Mouse (Mus musculus) erythroblast, embryonic 14.5 days (primary cell): ENCODE measurements at regions not wholly inside any gene's neighbourhood (a gene's known extent, or its start where the extent isn't known, plus 50 kb on each side); places are given as distances from the start of the nearest gene placed in this dataset.

Source experiments
- H3K27me3 ChIP-seq: 2 replicates; pipeline ENCODE4 v1.6.1; 2012; ENCODE audit warnings: inconsistent platforms; ENCODE audit not compliant: control insufficient read depth
- H3K36me3 ChIP-seq: 2 replicates; pipeline ENCODE4 v1.6.1; 2012; ENCODE audit warnings: mild to moderate bottlenecking, inconsistent platforms; ENCODE audit not compliant: control insufficient read depth
- H3K4me1 ChIP-seq: 2 replicates; pipeline ENCODE4 v1.6.1; 2012; ENCODE audit warnings: inconsistent platforms; ENCODE audit not compliant: control insufficient read depth
- H3K4me3 ChIP-seq: replicated peaks from 2 replicates; pipeline ENCODE3; 2012; ENCODE audit warnings: moderate library complexity, mild to moderate bottlenecking, inconsistent platforms
- H3K9me3 ChIP-seq: 2 replicates; pipeline ENCODE4 v1.6.1; 2012; ENCODE audit warnings: low read length, inconsistent platforms, mixed read lengths; ENCODE audit not compliant: control insufficient read depth
- GATA1 ChIP-seq: IDR thresholded peaks from 2 replicates; pipeline ENCODE4 v1.6.1; 2012; ENCODE audit warnings: low read length, inconsistent platforms, mixed read lengths
- TAL1 ChIP-seq: IDR thresholded peaks from 3 replicates; pipeline ENCODE4 v1.6.1; 2012; ENCODE audit warnings: low read length, inconsistent platforms, mixed read lengths

DNA sequence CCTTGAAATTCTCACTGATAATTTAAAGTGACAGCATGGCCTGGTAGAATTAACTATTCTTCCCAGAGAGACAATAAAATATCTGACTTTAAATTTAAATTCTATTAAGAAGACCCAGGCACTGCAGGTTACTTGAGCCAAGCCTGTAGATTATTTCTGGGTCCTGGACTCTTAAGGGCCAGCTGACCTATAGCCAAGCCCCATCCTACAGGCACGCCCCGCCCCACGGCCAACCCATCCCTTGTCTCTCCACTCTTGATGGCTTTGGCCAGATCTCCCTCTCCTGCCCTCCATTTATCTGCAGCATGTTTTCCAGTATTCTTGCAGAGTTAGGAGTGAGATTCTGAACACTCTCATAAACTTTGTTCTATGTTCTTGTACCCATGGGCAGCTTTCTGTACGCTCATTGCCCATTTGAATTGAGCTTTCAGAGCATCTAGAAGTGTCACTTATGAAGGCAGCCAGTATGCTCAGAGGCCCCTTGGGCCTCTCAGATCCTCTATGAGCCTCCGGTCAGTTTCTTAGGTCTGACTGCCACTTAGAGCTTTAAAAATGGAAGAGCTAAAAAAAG lies 96.2 kb upstream of the Pabpc6 start:
- Histone ChIP-seq H3K27me3 (peaks cover 11% of the 10 kb centered on the region), H3K9me3 (peaks cover 2% of the 10 kb centered on the region; the same call in 1 of the 2 replicates), H3K4me3 (no peak overlapping the region), H3K36me3 (no peaks in the 10 kb centered on the region), H3K4me1 (no peaks in the 10 kb centered on the region)
- TF ChIP-seq GATA1 (no peak), TAL1 (no peak)

DNA sequence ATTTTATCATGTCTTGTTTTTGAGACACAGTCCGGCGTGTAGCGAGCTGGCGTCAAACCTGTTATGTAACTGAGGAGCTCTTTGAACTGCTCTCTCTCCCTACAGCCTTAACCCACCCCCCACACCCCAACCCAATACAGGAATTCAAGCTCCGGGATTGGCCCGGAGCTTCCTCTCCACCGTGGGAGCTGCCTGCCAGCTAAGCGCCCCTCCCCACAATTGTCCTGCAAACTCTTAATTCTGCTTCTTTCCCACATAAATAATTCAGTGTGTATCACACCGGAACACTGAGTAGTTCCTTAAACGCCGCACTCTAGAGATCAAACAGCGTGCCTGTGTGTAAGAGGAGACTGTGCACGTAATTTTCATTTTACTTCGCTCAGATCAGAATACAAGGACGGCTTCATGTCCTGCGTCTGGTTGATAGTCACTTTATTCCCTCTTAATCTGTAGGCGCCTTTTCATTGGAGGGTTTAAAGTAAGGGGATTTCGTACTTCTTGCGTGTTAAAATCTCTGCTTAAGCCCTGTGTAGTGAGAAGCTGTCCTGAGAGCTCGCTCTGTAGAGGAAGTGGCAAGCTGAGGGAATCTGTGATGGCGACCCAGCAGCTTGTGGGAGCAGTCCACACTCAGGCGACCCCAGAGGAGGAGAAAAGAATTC lies 95.3 kb upstream of the Pabpc6 start:
- Histone ChIP-seq H3K27me3 (peaks cover 11% of the 10 kb centered on the region), H3K4me1 (no peaks in the 10 kb centered on the region), H3K36me3 (no peaks in the 10 kb centered on the region), H3K9me3 (peaks cover 2% of the 10 kb centered on the region; the same call in 1 of the 2 replicates), H3K4me3 (peak overlapping the region; percentile 21)
- TF ChIP-seq TAL1: no peak
- no peak for TF ChIP-seq GATA1

DNA sequence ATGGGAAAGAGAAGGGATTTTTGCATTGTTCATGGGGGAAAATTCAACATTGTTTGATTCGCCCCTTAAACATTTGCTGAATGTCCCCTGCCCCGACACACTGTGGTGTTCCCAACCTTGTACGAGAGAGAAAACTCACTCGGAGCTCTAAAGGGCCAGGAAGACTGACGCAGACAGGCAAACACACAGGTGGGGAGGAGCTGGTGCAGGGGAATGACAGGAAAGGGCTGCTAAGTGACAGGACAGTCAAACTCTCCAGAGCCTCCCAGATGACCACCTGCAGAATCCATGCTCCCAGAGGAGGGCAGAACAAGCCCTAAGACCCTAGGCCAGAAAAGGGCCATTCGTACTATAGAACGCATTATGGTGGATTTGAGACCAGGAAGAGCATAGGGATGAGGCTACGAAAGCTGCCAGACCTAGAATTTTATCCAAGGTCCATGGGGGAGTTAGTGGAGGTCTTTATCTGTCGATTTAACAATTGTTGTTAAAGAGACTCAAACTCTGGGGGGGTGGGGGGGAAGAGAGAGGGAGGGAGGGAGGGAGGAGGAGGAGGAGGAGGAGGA lies 94.6 kb upstream of the Pabpc6 start:
- peaks cover 2% of the 10 kb centered on the region; the same call in 1 of the 2 replicates for H3K9me3 ChIP-seq
- TF ChIP-seq TAL1 (no peak), GATA1 (no peak)
- no peaks in the 10 kb centered on the region for H3K36me3 ChIP-seq
- no peaks in the 10 kb centered on the region for H3K4me1 ChIP-seq
- peaks cover 11% of the 10 kb centered on the region for H3K27me3 ChIP-seq
- H3K4me3 ChIP-seq: no peak overlapping the region

- Histone ChIP-seq H3K36me3 (no peaks in the 10 kb centered on the region), H3K4me1 (no peaks in the 10 kb centered on the region), H3K4me3 (no peak overlapping the region), H3K9me3 (peaks cover 2% of the 10 kb centered on the region; the same call in 1 of the 2 replicates), H3K27me3 (peaks cover 11% of the 10 kb centered on the region)
- TF ChIP-seq GATA1: no peak
- TF ChIP-seq TAL1: no peak
Observed at GRCm38 (mm10) chr17:9763110-9763509, 93.6 kb upstream of the Pabpc6 start.

GRCm38 (mm10) chr17:9762436-9762835 lies 92.9 kb upstream of the Pabpc6 start:
- H3K9me3 ChIP-seq: no peaks in the 10 kb centered on the region
- no peak for TF ChIP-seq TAL1
- no peak for TF ChIP-seq GATA1
- peaks cover 11% of the 10 kb centered on the region for H3K27me3 ChIP-seq
- H3K4me1 ChIP-seq: no peaks in the 10 kb centered on the region
- no peak overlapping the region for H3K4me3 ChIP-seq
- H3K36me3 ChIP-seq: no peaks in the 10 kb centered on the region

DNA sequence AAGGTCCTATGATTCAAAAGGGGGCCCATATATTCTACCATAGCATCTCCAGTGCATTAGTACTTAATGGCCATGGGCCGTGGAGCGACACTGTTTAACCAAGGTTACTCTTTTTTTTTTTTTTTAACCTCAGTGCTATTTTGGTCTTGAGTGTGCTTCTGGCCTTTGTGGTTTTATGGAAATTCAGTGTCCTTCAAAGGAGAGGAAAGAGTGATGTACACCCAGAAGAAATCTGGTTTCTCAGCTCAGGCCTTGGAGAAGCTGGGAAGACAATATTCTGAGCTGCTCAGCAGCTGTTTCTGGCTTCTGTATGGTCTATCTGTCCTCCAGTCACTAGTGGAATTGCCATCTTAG lies 91.2 kb upstream of the Pabpc6 start:
- H3K4me3 ChIP-seq: no peak overlapping the region
- H3K36me3 ChIP-seq: no peaks in the 10 kb centered on the region
- H3K4me1 ChIP-seq: no peaks in the 10 kb centered on the region
- TF ChIP-seq GATA1 (no peak), TAL1 (no peak)
- H3K9me3 ChIP-seq: no peaks in the 10 kb centered on the region
- H3K27me3 ChIP-seq: peaks cover 11% of the 10 kb centered on the region

GRCm38 (mm10) chr17:9760026-9760705 lies 90.6 kb upstream of the Pabpc6 start:
- TF ChIP-seq TAL1 (no peak), GATA1 (no peak)
- H3K4me1 ChIP-seq: no peaks in the 10 kb centered on the region

DNA sequence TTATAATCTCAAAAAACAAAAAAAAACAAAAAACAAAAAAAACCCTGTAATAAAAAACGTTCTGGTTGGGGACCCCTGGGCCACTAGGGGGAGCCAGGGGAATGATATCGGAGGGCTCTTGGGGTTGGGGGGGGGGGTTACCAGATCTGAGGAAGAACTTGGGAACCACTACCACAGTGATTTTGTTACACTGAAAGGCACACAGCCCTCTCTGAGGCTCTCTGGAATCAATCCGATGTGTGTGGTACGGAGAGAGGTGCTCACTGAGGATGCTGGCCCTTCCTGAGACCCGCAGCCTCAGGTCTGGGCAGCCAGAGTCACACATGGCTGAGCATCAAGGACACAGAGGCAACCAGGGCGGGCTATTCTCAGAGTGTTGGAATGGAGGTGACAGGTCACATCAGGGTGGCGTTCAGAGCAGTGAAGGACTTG lies 89.9 kb upstream of the Pabpc6 start:
- Histone ChIP-seq H3K4me1 (no peaks in the 10 kb centered on the region), H3K36me3 (no peaks in the 10 kb centered on the region), H3K27me3 (peaks cover 5% of the 10 kb centered on the region), H3K4me3 (no peak overlapping the region), H3K9me3 (no peaks in the 10 kb centered on the region)
- no peak for TF ChIP-seq TAL1
- no peak for TF ChIP-seq GATA1

More at GRCm38 (mm10) chr17:9760026-9760705, 90.6 kb upstream of the Pabpc6 start:
- peaks cover 11% of the 10 kb centered on the region for H3K27me3 ChIP-seq
- H3K36me3 ChIP-seq: no peaks in the 10 kb centered on the region
- H3K9me3 ChIP-seq: no peaks in the 10 kb centered on the region
- H3K4me3 ChIP-seq: no peak overlapping the region

DNA sequence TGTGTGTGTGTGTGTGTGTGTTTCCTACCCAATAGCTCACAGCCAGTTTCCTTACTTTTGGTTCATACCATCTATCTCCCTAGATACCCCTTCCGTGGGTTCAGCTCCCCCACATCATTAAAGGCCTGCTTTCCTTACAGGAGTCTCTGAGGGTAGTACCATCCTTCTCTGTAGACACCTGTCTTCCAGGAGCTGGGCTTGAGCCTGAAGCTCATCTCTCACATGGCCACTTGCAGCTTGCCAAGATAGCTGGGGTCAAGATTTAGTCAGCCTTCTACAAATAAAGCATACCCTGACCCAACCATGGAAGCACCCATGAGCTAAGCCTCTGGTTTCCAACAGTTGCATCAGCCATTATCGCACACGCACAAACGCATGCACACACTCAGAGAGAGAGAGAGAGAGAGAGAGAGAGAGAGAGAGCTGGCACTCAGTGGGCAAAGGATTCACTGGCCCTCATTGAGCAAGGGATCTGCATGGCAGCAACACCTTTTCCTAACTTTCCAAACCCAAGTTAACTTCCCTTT lies 88.3 kb upstream of the Pabpc6 start:
- H3K9me3 ChIP-seq: no peaks in the 10 kb centered on the region

More for the DNA sequence above, 88.3 kb upstream of the Pabpc6 start:
- TF ChIP-seq TAL1 (no peak), GATA1 (no peak)
- Histone ChIP-seq H3K36me3 (no peaks in the 10 kb centered on the region), H3K27me3 (no peaks in the 10 kb centered on the region), H3K4me3 (no peak overlapping the region), H3K4me1 (no peaks in the 10 kb centered on the region)
